Mouse (Mus musculus) induced T-regulatory cell, adult 2 months (primary cell): ENCODE measurements around the gene Gm20605.
"Not testable (repeated sequence)": the region's sequence is repeated elsewhere in the genome, so short reads cannot be mapped to it uniquely, and the experiment has no call there.

Experiments
- DNase-seq: peaks from one replicate; pipeline ENCODE4 v3.0.0-alpha.2; 2012; ENCODE audit warnings: low read depth

Gene Gm20605

GRCm38 (mm10) chr5:137613076-137613475 lies 15.9 kb upstream of the Gm20605 start:
- no peak for DNase-seq

DNA sequence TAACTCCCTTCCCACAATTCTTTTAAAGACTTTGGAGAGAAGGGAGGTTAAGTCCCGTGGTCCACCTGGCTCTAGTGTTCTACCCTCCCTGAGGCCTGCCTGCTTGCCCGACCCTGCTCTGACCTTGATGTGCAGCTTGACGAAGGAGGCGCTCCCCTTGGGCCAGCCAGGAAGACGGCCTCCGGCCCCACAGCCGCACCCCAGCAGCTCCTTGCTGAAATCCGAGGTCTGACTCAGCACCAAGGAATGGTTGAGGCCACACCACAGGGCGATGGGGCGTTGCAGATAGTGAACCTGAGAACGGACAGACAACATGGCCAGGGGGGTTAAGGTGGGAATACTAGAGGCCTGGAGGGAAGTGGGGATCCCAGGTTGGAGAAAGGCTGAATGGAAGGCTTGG lies 15.4 kb upstream of the Gm20605 start, which contains the start of gene Pcolce:
Gene Pcolce, minus strand, starts transcription at position 235 of the 400 bp plus-strand sequence.
- DNase-seq = no peak

- DNase-seq = not testable (repeated sequence)
Measured at GRCm38 (mm10) chr5:137614921-137615320, 14.1 kb upstream of the Gm20605 start.

DNA sequence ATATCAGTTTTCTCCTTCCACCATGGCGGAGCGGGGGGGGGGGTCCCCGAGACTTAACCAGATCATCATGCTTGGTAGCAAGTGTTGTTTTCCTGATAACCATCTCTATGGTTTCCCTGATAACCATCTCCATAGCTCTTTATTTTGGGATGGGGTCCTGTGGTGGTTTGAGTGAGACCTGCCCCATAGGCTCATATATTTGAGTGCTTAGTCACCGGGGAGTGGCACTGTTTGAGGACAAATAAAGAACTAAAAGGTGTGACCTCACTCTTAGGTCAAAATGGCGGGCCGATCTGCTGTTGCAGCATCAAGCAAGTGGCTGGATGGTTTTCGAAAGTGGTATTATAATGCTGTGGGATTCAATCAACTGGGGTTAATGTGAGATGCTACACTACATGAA lies 13.6 kb upstream of the Gm20605 start:
- DNase-seq = no peak

DNA sequence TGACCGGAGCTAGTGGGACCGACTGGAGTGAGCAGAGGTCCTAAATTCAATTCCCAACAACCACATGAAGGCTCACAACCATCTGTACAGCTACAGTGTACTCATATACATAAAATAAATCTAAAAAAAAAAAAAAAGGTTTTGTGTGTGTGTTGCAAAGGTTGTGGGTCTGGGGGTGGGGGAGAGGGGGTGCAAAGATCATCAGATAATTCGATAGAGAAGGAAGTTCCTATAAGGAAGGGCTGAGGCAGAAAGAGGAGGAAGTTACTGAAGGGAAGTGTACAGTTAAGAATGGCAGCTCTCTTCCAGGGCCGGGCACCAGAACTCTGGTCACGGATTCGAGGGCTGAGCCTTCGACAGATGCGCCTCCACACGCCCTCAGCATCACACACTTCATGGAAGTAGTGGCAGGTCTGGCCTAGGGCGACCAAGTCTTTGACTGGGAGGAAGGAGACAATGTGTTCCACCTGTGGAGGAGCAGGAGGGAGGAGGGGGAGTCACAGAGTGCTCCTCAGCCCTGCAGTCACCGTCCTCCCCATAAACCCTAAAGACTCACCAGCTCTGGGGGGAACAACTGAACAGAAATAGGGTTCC lies 4.9 kb upstream of the Gm20605 start:
- no peak for DNase-seq

DNA sequence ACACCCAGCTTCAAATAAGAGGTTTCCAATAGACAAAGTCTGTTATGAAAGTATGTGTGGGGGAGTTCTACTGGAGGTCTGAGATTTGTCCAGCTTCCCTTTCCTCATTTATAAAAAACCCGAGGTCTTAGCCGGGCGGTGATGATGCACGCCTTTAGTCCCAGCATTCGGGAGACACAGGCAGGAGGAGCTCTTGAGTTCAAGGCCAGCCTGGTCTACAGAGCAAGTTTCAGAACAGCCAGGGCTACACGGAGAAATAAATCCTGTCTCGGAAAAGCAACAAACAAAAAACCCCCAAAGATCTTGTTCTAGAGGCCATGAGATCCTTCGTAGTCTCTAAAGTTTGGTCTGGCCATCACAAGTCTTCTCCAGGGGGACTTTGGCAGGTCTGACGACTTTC lies 984 bp upstream of the Gm20605 start:
- DNase-seq = no peak

- DNase-seq = peak; percentile 80
Measured at GRCm38 (mm10) chr5:137629306-137629721, 339 bp downstream of the Gm20605 start.

GRCm38 (mm10) chr5:137629906-137630545 lies 1.1 kb downstream of the Gm20605 start:
- peak; percentile 60 for DNase-seq

DNA sequence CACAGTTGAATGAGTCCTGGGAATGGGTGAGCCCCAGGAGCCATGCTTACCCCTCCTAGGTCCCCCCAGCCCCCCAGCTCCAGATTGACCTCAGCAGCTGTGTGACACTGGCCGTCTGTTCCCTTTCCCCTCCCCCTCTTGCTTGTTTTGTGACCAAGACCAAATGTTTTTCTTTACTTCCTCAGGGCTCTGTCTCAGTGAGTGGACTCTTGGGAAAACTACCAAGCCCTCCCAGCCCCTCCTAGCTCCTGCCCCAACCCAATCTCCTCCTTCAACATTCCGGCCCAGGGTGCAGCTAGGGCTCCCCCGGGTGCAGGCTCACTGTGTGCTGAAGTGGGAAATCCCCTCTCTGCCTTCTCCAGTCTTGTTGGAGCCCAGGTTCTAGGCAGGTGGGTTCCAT lies 1.6 kb downstream of the Gm20605 start:
- no peak for DNase-seq

DNA sequence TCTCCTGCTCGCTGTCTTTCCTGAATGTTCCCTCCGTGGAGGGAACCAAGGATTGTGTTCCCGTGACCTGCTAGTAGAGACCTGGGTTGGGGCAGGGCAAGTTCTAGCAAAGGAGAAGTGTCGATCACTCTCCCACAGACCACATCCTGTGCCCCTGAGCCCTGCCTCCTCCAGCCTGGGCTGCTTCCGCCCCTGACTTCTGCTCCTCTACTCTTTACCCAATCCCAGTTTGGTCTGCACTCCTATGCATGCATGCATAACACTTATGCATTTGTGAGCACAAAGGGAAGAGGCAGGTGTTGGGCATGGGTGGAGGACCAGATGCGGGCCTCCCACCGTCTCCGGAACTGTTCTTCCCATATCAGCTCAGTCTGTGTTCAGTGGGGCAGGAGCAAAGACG lies 2.2 kb downstream of the Gm20605 start:
- peak; percentile 89 for DNase-seq

DNA sequence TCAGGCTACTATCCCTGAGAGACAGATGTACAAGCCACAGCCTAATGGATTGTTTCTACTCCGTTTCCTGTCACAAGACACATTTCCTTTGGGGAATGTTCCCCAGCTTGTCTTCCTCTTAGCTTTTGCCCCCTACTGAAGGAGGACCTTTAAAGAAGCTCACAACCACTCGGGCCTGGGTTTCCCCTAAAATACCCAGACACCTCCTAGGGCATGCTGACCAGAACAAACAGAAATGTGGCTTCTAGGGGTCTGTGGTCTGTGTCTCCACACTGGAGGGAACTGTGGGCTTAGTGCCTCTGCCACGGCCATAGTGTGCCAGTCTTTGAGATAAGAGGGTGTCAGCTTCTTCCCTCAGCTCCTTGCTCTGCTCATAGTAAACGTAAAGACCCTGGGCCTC lies 2.6 kb downstream of the Gm20605 start:
- peak; percentile 62 for DNase-seq

DNA sequence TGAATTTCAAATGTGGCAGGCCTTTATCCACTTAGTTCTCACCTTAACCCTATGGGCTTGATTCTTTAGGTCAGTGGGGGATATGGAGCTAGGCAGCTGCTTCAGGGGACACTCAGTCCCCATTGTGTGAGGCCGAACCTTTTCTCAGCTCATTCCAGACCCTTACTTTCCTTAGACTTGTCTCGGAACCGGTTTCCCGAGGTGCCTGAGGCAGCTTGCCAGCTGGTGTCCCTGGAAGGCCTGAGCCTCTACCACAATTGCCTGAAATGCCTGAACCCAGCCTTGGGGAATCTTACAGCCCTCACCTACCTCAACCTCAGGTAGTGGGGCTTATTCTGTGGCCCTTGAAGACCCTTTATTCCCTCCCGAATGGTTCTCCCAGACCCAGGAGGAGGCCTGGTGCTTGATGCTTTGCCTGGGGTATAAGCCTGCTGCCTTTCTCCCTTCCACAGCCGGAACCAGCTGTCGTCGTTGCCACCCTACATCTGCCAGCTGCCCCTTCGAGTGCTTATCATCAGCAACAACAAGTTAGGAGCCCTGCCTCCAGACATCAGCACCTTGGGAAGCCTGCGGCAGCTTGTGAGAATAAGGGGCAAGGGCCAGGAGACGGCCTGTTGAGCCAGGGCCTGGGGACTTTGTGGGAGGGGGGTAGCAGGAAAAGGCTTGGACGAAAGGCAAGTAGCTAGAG lies 4.6 kb downstream of the Gm20605 start:
- no peak for DNase-seq

GRCm38 (mm10) chr5:137639472-137639871 lies 10.5 kb downstream of the Gm20605 start:
- DNase-seq = no peak

DNA sequence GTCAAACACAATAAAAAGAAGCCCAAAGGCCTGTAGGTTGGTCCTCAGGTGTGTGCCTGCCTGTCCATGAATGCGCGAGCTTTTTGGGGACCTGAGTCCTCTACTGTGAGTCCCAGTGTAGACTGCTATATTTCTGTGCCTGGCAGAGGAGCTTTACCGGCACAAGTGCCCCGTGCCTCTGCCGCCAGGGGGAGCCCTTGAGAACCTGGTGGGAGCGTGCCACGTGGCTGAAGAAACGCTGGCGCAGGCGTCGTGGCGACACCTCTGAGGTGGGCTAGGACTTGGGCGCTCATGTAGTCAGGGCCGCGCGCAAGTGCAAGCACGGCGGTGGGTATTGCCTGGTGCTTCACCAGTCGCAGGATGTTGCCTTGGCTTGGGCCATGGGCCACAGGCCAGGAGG lies 12.1 kb downstream of the Gm20605 start, which contains the start of gene Sap25:
Gene Sap25, plus strand, starts transcription at position 281 of the 400 bp plus-strand sequence.
- DNase-seq = peak; percentile 55

GRCm38 (mm10) chr5:137642886-137643285 lies 13.9 kb downstream of the Gm20605 start:
- DNase-seq = no peak

GRCm38 (mm10) chr5:137644484-137644883 lies 15.5 kb downstream of the Gm20605 start:
- no peak for DNase-seq

- peak; percentile 65 for DNase-seq
Measured at GRCm38 (mm10) chr5:137645091-137645651, 16.2 kb downstream of the Gm20605 start.

- no peak for DNase-seq
Measured at GRCm38 (mm10) chr5:137645652-137646091, 16.7 kb downstream of the Gm20605 start, which contains the start of gene Irs3. Gene Irs3, minus strand, starts transcription at chr5:137645714.

DNA sequence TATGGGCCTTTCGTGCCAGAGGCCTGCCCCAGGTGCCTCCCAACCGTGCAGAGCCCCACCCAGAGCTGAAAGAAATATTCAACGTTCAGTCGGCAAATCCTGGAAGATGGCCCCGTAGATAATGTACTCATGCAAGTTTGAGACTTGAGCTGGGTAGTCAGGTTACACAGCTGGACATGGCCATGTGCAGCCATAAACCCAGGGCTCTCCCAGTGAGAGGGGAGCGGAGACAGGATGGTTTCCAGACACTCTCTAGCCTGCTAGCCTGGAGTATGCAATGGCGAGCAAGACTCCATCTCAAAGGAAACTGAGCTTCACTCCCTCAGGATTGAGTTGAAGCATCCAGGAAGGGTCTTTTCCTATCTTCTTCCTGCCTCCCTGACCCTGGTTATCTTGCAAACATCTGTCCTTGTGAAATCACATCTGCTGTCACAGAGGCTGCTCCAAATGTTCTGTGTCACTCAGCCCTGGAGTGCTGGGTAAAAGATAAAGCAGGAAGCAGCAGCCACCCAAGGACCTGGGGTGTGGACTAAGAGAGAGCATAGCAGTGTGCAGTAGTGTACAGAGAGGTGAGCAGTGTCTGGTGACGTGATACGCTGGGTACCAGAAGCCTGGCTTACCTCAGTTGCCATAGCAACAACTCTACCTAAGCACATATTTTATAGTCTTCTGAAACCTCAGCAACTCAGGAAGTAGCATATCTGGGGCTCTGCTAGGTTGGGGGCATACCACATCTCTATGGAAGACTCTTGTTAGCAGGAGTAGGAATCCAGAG lies 19.0 kb downstream of the Gm20605 start:
- peak; percentile 75 for DNase-seq

- DNase-seq = no peak
Measured at GRCm38 (mm10) chr5:137649251-137649650, 20.3 kb downstream of the Gm20605 start.

DNA sequence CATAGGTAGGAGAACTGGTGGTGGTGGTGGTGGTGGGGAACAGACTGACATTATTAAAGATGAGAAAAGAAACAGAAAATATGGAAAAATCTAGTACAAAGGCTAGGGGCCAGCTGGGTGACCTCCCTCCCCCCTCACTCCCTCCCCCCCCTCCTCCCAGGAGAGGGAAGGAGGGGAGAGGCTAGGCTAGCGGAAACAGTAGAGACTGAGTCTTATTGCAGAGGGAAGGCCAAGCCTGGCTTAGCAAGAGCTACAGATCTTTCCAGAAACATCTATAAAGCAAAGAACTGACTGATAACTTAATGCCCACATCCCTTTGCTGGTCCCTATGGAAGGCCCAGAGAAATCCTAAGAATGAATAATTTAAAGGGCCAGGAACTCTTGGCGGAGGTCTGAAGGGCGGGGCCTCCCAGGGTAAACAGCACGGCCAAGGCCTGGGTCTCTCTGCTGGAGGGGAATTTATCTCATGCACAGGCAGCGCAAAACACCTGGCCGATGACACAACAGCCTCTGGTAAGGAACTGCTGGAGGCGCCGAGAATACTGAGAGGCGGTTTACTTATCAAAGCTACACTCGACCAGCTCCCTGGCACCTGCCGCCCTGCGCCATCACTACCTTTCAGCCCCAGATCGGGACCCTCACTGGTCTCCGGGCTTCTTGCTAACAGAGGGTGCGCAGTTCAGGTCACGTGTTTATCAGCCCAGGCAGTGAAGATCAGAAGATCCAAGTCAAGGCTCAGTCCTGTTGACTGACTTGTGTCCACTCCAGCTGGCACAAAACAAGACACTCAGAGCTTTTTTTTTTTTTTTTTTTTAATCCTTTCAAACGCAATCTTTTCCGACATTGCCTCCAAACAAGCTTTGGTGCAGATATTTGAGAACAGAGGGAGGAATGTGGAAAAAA lies 20.9 kb downstream of the Gm20605 start:
- no peak for DNase-seq
